Mouse (Mus musculus) adrenal gland, adult 18-20 months (tissue): ENCODE data around the gene Ulk4. TPM values are rescaled to one million over a fixed set of nuclear protein-coding genes. Genes with fewer than 3 reads are reported as not detected.
"Not testable (repeated sequence)": the region's sequence is repeated elsewhere in the genome, so short reads cannot be mapped to it uniquely, and the experiment has no call there.

ENCODE experiments used
- DNase-seq, 2 experiments: peaks; one replicate each; pipeline ENCODE4 v3.0.0; 2021 to 2022; ENCODE audit warnings: low spot score in 2 of 2
- total RNA-seq, 2 experiments: library from RNA; stranded (reverse); gene quantifications; 1 replicate in 1 of 2; 2 replicates in 1 of 2; pipeline ENCODE4 v1.2.3; 2021

Gene Ulk4
- total RNA-seq, 2 experiments from 2014 or later = 1.2 to 2.2 TPM

DNA sequence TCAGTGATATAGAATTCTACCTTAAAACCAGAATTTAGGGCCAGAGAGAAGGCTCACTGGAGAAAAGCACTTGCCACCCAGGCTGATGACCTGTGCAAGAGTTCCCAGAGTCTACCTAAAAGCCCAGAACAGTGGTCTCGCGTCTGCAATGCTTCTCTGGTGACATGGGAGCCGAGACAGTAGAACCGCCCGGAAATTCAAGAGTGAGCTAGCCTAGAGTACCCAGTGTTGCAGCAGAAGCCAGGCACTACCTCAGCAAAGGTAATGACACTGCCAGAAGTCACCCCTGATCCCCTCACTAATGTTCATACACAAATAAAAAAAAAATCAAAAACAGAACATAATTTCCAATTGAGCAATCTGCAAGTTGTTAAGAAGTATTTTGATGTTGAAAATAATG, 208.9 kb downstream of the Ulk4 start:
- no peak for DNase-seq

DNA sequence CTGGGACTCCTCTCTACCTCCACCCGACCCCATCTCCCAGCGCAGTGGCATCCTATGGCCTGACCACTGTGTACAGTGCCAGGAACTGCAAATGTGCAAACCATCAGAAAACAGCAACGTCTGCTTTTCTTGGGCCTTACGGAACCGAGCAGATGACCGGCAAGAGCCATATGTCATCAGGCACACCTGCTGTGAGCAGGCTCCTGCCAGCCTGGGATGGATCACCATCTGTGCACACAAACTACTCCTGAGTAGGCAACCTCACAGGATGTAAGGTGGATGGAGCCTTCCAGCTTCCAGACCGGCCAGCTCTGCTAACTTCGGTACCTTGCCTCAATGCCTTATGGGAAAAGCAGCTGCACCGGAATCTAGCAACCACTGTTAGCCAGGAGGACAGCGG, 210.0 kb downstream of the Ulk4 start:
- DNase-seq = no peak

GRCm38 (mm10) chr9:121065383-121065978, 211.5 kb downstream of the Ulk4 start:
- DNase-seq = no peak

DNA sequence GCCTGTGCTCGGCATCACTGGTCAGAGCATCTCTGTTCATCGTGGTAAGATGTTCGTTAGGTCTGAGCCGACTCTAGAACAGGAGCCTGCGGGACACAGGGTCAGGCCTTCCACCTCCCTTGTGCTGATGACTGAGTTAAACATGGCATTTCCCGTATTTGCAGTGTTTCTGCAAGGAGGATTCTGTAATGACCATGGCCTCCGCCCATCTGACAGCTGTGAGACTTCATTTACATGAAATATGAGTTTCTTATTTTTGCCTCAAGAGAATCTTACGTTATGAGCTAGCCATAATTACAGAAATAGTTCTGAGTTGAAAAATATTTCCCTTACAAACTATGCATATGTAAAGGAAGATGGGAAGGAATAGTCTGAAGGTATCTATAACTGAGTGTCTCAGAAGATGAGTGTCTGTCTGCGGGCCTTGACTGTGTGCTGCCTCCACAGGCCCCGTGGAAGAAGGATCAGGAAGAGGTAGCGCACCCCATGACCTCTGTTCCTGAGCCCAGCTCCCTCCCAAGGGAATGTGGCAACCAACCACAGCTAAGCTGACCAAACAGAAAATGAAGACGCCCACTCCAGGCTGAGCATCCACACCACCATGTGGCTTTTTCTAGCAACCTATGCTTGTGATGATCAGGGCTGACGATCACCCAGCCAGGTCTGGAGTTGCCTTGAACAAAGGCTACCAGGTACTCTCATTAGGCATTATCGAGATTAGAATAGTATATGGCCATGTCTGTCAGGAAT, 212.2 kb downstream of the Ulk4 start:
- no peak for DNase-seq

DNA sequence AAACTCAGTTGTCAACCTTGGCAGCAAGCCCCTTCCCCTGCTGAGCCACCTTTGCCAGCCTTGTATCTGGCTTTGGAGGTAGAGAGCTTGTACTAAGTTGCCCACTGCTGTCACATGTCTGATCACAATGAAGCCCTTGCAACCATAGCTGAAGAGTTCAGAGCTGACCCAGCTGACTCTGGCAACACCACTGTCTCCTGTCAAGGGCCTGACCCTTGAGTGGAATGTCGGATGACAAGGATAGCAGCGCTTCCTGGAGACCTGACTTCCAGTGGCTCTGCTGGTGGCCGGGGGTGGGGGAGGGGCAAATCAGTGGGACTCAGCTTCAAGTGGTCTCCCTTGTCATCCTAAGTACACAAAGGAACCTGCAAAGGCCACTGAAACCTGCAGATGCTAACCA, 214.3 kb downstream of the Ulk4 start:
- DNase-seq = no peak

DNA sequence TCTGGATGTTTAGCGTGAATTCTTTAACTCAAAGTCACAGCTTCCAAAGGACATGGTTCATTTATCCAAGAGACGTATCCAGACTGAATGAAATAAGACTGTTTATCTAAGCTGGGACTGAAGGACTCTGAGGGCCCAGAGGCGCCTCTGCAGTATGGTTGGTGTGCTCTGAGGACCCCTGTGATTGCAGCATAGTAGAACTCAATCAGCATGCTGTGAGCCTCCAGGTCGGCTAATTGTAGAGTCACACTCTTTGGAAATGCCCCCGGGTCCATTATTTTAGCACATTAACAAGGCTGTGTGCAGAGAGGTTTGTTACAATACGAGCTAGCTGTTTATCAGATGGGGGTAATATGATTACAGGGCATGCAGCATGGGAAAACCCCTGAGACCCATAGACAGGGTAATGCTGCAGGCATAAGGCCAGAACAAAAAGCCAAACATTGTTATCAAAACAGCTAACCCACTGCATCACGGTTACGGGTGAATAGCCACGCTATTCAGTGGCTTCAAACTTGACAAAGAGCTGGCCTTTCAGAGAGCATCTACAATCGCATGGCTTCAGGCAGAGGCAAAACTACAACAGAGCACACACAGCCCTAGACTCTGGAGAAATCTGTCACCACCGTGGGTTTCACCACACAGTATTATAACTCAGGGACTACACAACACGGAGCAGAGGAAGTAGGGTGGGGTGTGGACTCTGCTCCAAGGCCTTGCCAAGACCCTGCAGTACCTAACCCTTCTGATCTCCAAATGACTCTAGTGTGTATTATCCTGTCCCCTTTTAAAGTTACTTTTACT, 215.0 kb downstream of the Ulk4 start:
- no peak for DNase-seq

DNA sequence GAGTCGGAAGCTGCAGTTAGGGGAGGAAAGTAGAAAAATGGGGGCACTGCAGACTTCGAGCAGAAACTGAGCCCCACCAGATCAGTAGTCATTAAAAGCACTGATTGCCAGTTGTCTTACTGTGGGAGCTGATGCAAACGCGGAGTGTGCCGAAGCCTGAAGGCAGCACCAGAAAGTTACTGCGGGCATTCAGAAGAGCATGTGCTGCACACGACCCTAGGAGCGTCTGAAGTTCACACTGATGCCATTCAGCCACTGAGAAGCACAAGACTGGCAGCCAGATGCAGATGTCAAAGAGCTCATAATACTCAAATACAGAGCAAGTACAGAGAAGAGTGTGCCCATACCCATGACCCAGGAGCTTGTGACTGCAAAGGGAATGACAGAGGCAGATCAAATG, 216.7 kb downstream of the Ulk4 start:
- no peak for DNase-seq

GRCm38 (mm10) chr9:121059286-121059685, 217.7 kb downstream of the Ulk4 start:
- peak in 1 of 2 experiments; percentile 12 for DNase-seq

DNA sequence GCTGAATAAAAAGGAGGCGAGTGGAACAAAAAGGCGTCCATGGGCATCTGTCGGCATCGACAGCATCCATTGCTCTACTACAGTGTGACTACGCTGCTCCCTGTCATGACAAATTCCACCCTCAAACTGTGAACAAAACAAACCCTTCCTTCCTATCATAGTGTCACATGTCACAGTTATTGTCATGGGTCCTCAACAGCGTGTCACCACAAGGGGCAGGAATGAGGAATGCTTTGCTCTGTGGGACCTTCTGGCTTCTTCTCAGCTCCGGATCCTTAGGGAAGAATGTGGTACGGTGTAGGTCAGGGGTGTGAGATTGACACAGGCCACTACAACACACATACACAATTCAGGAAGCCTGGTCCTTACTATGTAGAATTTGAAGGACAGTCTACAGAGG, 218.5 kb downstream of the Ulk4 start:
- DNase-seq = no peak

GRCm38 (mm10) chr9:121058116-121058515, 218.9 kb downstream of the Ulk4 start:
- DNase-seq = no peak

- no peak for DNase-seq
Measured at GRCm38 (mm10) chr9:121057401-121057800, 219.6 kb downstream of the Ulk4 start.

DNA sequence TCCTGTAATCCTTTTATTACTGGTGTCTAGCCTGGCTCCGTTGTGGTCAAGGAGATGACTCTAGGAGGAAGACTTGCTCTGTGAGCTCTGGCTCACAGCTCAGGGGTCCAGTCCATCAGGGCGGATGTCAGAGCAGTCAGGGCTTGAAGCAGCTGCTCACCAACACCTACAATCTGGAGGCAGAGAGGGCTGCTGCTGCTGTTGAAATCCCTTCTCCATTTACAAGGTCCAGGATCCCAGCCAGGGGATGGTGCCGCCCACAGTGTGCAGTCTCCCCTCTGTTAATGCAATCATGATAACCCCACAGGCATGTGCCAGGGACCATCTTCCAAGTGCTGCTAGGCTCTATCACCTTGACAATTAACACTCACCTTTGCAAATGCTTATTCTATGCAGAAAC, 220.5 kb downstream of the Ulk4 start:
- DNase-seq = no peak

DNA sequence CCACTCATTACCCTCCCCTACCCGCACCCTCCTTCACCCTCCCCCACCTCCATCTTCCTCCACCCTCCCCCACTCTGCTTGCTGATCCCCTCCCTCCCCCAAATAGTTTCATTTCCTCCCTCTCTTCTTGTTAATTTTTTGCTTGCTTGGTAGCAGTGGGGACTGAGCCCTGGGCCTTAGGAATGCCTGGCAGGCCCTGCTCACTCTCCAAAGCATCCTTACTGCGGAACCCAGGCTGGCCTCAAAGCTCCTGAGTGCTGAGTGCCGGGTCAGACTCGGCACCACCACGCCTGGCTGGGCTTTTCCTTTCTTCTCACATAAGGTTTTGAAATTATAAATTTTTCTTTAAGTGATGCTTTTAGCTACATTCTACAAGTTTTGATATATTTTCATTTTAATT, 221.0 kb downstream of the Ulk4 start:
- DNase-seq = no peak

DNA sequence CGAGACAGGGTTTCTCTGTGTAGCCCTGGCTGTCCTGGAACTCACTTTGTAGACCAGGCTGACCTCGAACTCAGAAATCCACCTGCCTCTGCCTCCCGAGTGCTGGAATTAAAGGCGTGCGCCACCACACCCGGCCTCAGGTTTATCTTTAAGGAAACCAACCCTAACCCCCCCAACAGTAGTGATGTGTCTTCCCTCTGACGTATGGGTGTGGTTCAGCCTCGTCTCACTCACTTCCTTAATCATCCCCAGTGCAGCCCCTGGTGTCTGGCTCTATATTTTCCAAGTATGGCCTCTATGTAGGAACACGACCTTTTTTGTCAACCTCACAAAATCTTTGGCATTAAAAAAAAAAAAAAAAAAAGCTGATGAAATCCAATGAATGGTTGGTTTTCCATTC, 231.3 kb downstream of the Ulk4 start:
- DNase-seq = not testable (repeated sequence)

DNA sequence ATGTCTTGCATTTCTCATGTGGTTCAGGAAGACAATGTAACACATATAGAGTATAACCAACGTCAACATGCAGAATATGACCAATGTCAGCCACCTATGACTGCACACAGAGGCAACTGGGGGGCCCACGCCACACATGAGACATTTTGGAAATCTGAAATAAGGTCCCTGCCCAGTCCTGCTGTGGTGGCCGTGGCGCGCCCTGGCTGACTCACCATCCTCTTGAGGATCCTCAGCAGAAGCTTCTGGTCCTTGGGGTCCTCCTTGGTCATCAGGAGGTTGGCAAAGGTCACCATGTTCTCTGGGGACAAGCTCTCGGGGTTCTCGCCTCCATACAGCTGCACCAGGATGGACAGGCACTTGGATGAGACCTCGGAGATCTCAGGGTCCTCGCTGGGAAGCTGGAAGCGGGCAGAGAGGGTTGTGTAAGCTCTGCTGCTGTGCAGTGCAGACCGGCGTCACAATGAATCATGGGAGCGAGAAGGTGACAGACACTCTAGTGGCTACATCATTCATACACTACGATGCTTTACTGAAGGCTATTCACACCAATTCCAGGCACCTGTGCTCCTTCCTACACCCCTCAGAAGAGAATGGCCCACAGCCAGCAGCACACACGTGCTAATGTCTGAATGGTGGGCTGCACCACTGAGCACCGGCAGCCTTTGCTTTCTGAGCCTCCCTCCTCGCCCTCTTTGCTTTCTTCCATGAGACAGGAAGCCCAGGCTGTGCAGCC, 232.4 kb downstream of the Ulk4 start:
- DNase-seq = no peak

- no peak for DNase-seq
Measured at GRCm38 (mm10) chr9:121043021-121043420, 234.0 kb downstream of the Ulk4 start.

DNA sequence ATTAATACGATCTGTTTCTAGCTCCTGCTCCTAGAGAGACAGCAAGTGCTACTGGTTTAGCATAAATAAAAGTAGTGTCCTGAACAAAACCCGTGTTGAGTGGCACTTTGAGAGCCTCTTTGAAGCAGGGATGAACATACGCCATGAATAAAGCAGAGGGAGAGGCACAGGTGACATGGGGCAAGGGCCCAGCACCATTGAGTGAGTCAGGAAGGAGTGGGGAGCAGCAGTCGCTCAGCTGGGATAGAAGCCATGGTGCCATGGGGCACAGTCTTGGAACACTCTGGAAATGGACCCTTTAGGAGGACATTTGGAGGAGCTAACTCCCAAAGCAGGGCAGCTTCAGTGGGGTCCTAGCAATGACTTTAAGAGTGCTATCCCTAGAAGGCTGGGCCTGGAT, 238.6 kb downstream of the Ulk4 start:
- no peak for DNase-seq

DNA sequence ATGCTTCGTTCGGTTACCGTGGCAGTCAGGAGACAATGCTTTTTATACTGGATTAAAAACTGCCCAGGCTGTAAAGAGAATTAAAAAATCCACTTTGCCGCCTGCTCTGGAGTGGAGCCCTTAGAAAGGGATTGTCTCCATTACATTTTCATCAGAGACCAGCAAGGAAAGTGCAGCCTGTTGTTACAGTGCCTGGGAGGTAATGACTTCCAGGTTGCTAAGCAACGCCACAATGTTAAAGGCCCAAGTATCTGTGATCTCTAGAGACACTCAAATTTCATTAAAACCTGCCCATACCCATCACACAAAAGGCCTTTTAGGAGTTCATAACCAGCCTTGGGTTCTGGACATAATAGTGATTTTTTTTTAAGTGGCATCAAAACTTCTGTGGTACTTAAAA, 239.0 kb downstream of the Ulk4 start:
- DNase-seq = no peak

GRCm38 (mm10) chr9:121035296-121035695, 241.7 kb downstream of the Ulk4 start:
- no peak for DNase-seq

GRCm38 (mm10) chr9:121033596-121033995, 243.4 kb downstream of the Ulk4 start:
- no peak for DNase-seq

GRCm38 (mm10) chr9:121032322-121032964, 244.6 kb downstream of the Ulk4 start:
- no peak for DNase-seq
